Mouse (Mus musculus) lung, embryonic 16.5 days (tissue): Measurements from ENCODE around the gene Dcakd. TPM values are rescaled to one million over a fixed set of nuclear protein-coding genes. Genes with fewer than 3 reads are reported as not detected.
A peak's percentile ranks its signal among the peaks of the same experiment; 100 is the strongest.

Experiments used
- ATAC-seq: fragments of 200-750 bp; cut with Nextera tagmentation; 2 replicates; pipeline ENCODE4 v1.8.0; 2017; ENCODE audit warnings: low read depth, mild to moderate bottlenecking, moderate library complexity
- H3K27ac ChIP-seq: fragments of 300-500 bp; sonication (generic); 2 replicates; pipeline ENCODE4 v1.5.1; 2014; ENCODE audit warnings: mild to moderate bottlenecking, control low read depth, low read length
- H3K27me3 ChIP-seq: fragments of 300-500 bp; sonication (generic); 2 replicates; pipeline ENCODE4 v1.6.1; 2014; ENCODE audit warnings: low read depth, low read length, mixed read lengths; ENCODE audit not compliant: control insufficient read depth, insufficient read depth
- H3K36me3 ChIP-seq: fragments of 300-500 bp; sonication (generic); 2 replicates; pipeline ENCODE4 v1.6.1; 2014; ENCODE audit warnings: low read length; ENCODE audit not compliant: control insufficient read depth, insufficient read depth
- H3K4me1 ChIP-seq: fragments of 300-500 bp; sonication (generic); replicated peaks from 2 replicates; pipeline ENCODE4 v1.6.1; 2014; ENCODE audit warnings: low read length, mixed read lengths; ENCODE audit not compliant: control insufficient read depth, insufficient read depth
- H3K4me2 ChIP-seq: fragments of 300-500 bp; sonication (generic); 2 replicates; pipeline ENCODE4 v1.6.1; 2014; ENCODE audit warnings: low read depth, low read length, control low read depth
- H3K4me3 ChIP-seq: fragments of 300-500 bp; sonication (generic); 2 replicates; pipeline ENCODE4 v1.5.1; 2014; ENCODE audit warnings: mild to moderate bottlenecking, low read length, control low read depth
- H3K9ac ChIP-seq: fragments of 300-500 bp; sonication (generic); 2 replicates; pipeline ENCODE4 v1.6.1; 2014; ENCODE audit warnings: low read length, control low read depth
- H3K9me3 ChIP-seq: fragments of 300-500 bp; sonication (generic); 2 replicates; pipeline ENCODE4 v1.6.1; 2016; ENCODE audit warnings: low read length; ENCODE audit not compliant: control insufficient read depth
- WGBS: fragments of 180-500 bp; shearing (Covaris S2); extraction: QIAGEN DNeasy Blood & Tissue Kit; methylation state at CpG from one replicate; pipeline ENCODE4 v1.1.7; 2014; 5-methylcytosine and 5-hydroxymethylcytosine counted together
- polyA plus RNA-seq: library from polyadenylated mRNA; unstranded; fragments of >200 nt; fragmentation: Nextera tagmentation; extraction: Ambion mirVana; gene quantifications from 2 replicates; pipeline ENCODE4 v1.2.1, GENCODE M21; 2015

Gene Dcakd
- polyA plus RNA-seq, 1 experiment from 2014 or later, result 161 TPM

- WGBS, result 37% methylated on average over 8 of the region's 8 CpGs
- peak; percentile 54; the same call in 1 of the 2 replicates for ATAC-seq
- no peak overlapping the region for H3K4me2 ChIP-seq
- no peak overlapping the region for H3K9ac ChIP-seq
- no peaks in the 10 kb centered on the region for H3K4me1 ChIP-seq
- peak overlapping the region; percentile 15; the same call in 1 of the 2 replicates for H3K27ac ChIP-seq
- H3K9me3 ChIP-seq, result no peaks in the 10 kb centered on the region
- H3K36me3 ChIP-seq, result peaks cover 29% of the 10 kb centered on the region
- H3K27me3 ChIP-seq, result no peaks in the 10 kb centered on the region
- no peak overlapping the region for H3K4me3 ChIP-seq
Measured at GRCm38 (mm10) chr11:103051249-103051691, 23.1 kb upstream of the Dcakd start.

GRCm38 (mm10) chr11:103050153-103050552, 22.0 kb upstream of the Dcakd start:
- Histone ChIP-seq H3K4me3 (no peak overlapping the region), H3K9ac (no peak overlapping the region), H3K36me3 (peaks cover 29% of the 10 kb centered on the region), H3K4me1 (no peaks in the 10 kb centered on the region), H3K27me3 (no peaks in the 10 kb centered on the region), H3K4me2 (no peak overlapping the region), H3K27ac (no peak overlapping the region), H3K9me3 (no peaks in the 10 kb centered on the region)
- WGBS, result 85% methylated on average over 9 of the region's 9 CpGs
- no peak for ATAC-seq

GRCm38 (mm10) chr11:103049611-103050010, 21.5 kb upstream of the Dcakd start:
- H3K27ac ChIP-seq, result no peak overlapping the region
- H3K4me2 ChIP-seq, result no peak overlapping the region
- H3K36me3 ChIP-seq, result peaks cover 34% of the 10 kb centered on the region
- no peak for ATAC-seq
- H3K4me3 ChIP-seq, result no peak overlapping the region
- no peaks in the 10 kb centered on the region for H3K27me3 ChIP-seq
- H3K9ac ChIP-seq, result no peak overlapping the region
- no peaks in the 10 kb centered on the region for H3K9me3 ChIP-seq
- no peaks in the 10 kb centered on the region for H3K4me1 ChIP-seq
- WGBS, result 76% methylated on average over 5 of the region's 5 CpGs

- no peak for ATAC-seq
- H3K9ac ChIP-seq, result no peak overlapping the region
- H3K9me3 ChIP-seq, result no peaks in the 10 kb centered on the region
- WGBS, result 54% methylated on average over 8 of the region's 8 CpGs
- H3K27me3 ChIP-seq, result no peaks in the 10 kb centered on the region
- H3K27ac ChIP-seq, result no peak overlapping the region
- H3K4me1 ChIP-seq, result no peaks in the 10 kb centered on the region
- H3K4me2 ChIP-seq, result no peak overlapping the region
- H3K36me3 ChIP-seq, result peaks cover 37% of the 10 kb centered on the region
- no peak overlapping the region for H3K4me3 ChIP-seq
Measured at GRCm38 (mm10) chr11:103046286-103046685, 18.2 kb upstream of the Dcakd start.

- Histone ChIP-seq H3K4me1 (no peaks in the 10 kb centered on the region), H3K9ac (no peak overlapping the region), H3K36me3 (peaks cover 27% of the 10 kb centered on the region), H3K9me3 (no peaks in the 10 kb centered on the region), H3K4me3 (no peak overlapping the region), H3K27me3 (no peaks in the 10 kb centered on the region), H3K27ac (no peak overlapping the region), H3K4me2 (no peak overlapping the region)
- ATAC-seq, result no peak
- WGBS, result 97% methylated on average over 3 of the region's 3 CpGs
Measured at GRCm38 (mm10) chr11:103043982-103044381, 15.8 kb upstream of the Dcakd start.

GRCm38 (mm10) chr11:103042828-103043227, 14.7 kb upstream of the Dcakd start:
- no peak for ATAC-seq
- Histone ChIP-seq H3K4me2 (no peak overlapping the region), H3K4me1 (no peaks in the 10 kb centered on the region), H3K36me3 (peaks cover 27% of the 10 kb centered on the region), H3K27me3 (no peaks in the 10 kb centered on the region), H3K9me3 (no peaks in the 10 kb centered on the region), H3K4me3 (no peak overlapping the region), H3K27ac (no peak overlapping the region), H3K9ac (no peak overlapping the region)
- WGBS, result 65% methylated on average over 4 of the region's 4 CpGs

- Histone ChIP-seq H3K9me3 (no peaks in the 10 kb centered on the region), H3K27ac (no peak overlapping the region), H3K36me3 (0 out of 2 replicates have a peak, but pooled peaks cover 2% of the 10 kb centered on the region), H3K4me2 (no peak overlapping the region), H3K4me1 (no peaks in the 10 kb centered on the region), H3K27me3 (no peaks in the 10 kb centered on the region), H3K9ac (no peak overlapping the region), H3K4me3 (no peak overlapping the region)
- ATAC-seq, result no peak
- 74% methylated on average over 6 of the region's 6 CpGs for WGBS
Measured at GRCm38 (mm10) chr11:103038037-103038436, 9.9 kb upstream of the Dcakd start.

GRCm38 (mm10) chr11:103036881-103037465, 8.8 kb upstream of the Dcakd start:
- Histone ChIP-seq H3K27me3 (no peaks in the 10 kb centered on the region), H3K4me2 (no peak overlapping the region), H3K9me3 (no peaks in the 10 kb centered on the region), H3K4me1 (no peaks in the 10 kb centered on the region), H3K27ac (no peak overlapping the region), H3K9ac (no peak overlapping the region), H3K36me3 (0 out of 2 replicates have a peak, but pooled peaks cover 2% of the 10 kb centered on the region), H3K4me3 (no peak overlapping the region)
- 85% methylated on average over 8 of the region's 8 CpGs for WGBS
- ATAC-seq, result no peak

- H3K4me1 ChIP-seq, result no peaks in the 10 kb centered on the region
- 76% methylated on average over 6 of the region's 6 CpGs for WGBS
- no peaks in the 10 kb centered on the region for H3K27me3 ChIP-seq
- no peak overlapping the region for H3K9ac ChIP-seq
- no peak overlapping the region for H3K27ac ChIP-seq
- no peaks in the 10 kb centered on the region for H3K9me3 ChIP-seq
- no peak overlapping the region for H3K4me2 ChIP-seq
- no peak overlapping the region for H3K4me3 ChIP-seq
- no peak for ATAC-seq
- H3K36me3 ChIP-seq, result 0 out of 2 replicates have a peak, but pooled peaks cover 2% of the 10 kb centered on the region
Measured at GRCm38 (mm10) chr11:103035007-103035406, 6.9 kb upstream of the Dcakd start.
